22 mouse cellular contexts compared by ENCODE assay signal in genomic region chr6:50503031-50503430, GRCm38 (mm10). TPM values are rescaled to one million over a fixed set of nuclear protein-coding genes. Genes with fewer than 3 reads are reported as not detected.
DNase-seq lines count a peak whose midpoint lies in the region; ATAC-seq lines count a peak whose summit lies in the region.
"Had no signal": no experiment of that assay in that cellular context is flagged by ENCODE, and none has a peak within 500 bp of the region (broad histone marks: within the 10 kb centered on the region; RNA-seq: fewer than 3 reads in every experiment).

No protein-coding gene starts in this region.

- H3K27me3 ChIP-seq in kidney, embryonic 16.5 days (ENCODE audit: insufficient read depth, low read length): no peaks in the 10 kb centered on the region
- H3K27me3 ChIP-seq: heart, embryonic 12.5 days; liver, embryonic 15.5 days; midbrain, embryonic 12.5 days; neural tube, embryonic 15.5 days had no signal

- no peak overlapping the region for H3K4me2 ChIP-seq in kidney, embryonic 16.5 days (replicated peaks; ENCODE audit: low read depth, low read length)
- H3K4me2 ChIP-seq: heart, embryonic 12.5 days; midbrain, embryonic 12.5 days; neural tube, embryonic 15.5 days had no signal

- H3K9ac ChIP-seq in kidney, embryonic 16.5 days (replicated peaks; ENCODE audit: low read length): no peak overlapping the region
- H3K9ac ChIP-seq: heart, embryonic 12.5 days; liver, embryonic 15.5 days; midbrain, embryonic 12.5 days; neural tube, embryonic 15.5 days had no signal

- no peak for ATAC-seq in kidney, embryonic 16.5 days (ENCODE audit: low FRiP score, low TSS enrichment)
- ATAC-seq in inflammation-experienced regulatory T-cells, adult 6 months: peak; percentile 63
- ATAC-seq: forebrain, embryonic 14.5 days; hindbrain, embryonic 16.5 days had no signal

- H3K9me3 ChIP-seq in kidney, embryonic 16.5 days (ENCODE audit: low read length): no peaks in the 10 kb centered on the region
- H3K9me3 ChIP-seq: heart, embryonic 12.5 days; hindbrain, embryonic 10.5 days; limb, embryonic 10.5 days; liver, embryonic 15.5 days; midbrain, embryonic 12.5 days; neural tube, embryonic 15.5 days had no signal

- DNase-seq in kidney, postnatal 10 days: no peak
- peak; percentile 85 for DNase-seq in 416B (ENCODE audit: low read depth)
- DNase-seq in CD4-positive helper T cell, adult 2 months (ENCODE audit: low read depth, low spot score): peak; percentile 38
- DNase-seq in cerebellum, postnatal 14 days: no peak
- no peak for DNase-seq in embryo, embryonic 10.5 days (ENCODE audit: low spot score)
- DNase-seq: adrenal gland, adult 8-10 months; cerebellum, adult 18-20 months; cerebellum, postnatal 36 days; heart, postnatal 10 days; liver; lung, postnatal 14 days had no signal

- 0 out of 2 replicates have a peak overlapping the region, but pooled peaks have one; percentile 25 for H3K27ac ChIP-seq in kidney, embryonic 16.5 days (ENCODE audit: low read length)
- H3K27ac ChIP-seq: hindbrain, embryonic 10.5 days; layer of hippocampus, adult 2 months; limb, embryonic 10.5 days; liver, embryonic 15.5 days; midbrain, embryonic 12.5 days; neural tube, embryonic 15.5 days had no signal

- peaks cover 4% of the 10 kb centered on the region; the same call in 1 of the 2 replicates for H3K4me1 ChIP-seq in kidney, embryonic 16.5 days (ENCODE audit: insufficient read depth, low read length)
- H3K4me1 ChIP-seq: heart, embryonic 12.5 days; hindbrain, embryonic 10.5 days; midbrain, embryonic 12.5 days had no signal

- no peaks in the 10 kb centered on the region for H3K36me3 ChIP-seq in kidney, embryonic 16.5 days (ENCODE audit: insufficient read depth, low read length)
- H3K36me3 ChIP-seq: heart, embryonic 12.5 days; hindbrain, embryonic 10.5 days; limb, embryonic 10.5 days; liver, embryonic 15.5 days; midbrain, embryonic 12.5 days; neural tube, embryonic 15.5 days had no signal

- H3K4me3 ChIP-seq in kidney, embryonic 16.5 days (ENCODE audit: low read length): no peak overlapping the region
- H3K4me3 ChIP-seq: heart, embryonic 12.5 days; hindbrain, embryonic 10.5 days; layer of hippocampus, adult 2 months; limb, embryonic 10.5 days; liver, embryonic 15.5 days; midbrain, embryonic 12.5 days; neural tube, embryonic 15.5 days had no signal

- WGBS in kidney, embryonic 16.5 days: 45% methylated on average over 4 of the region's 4 CpGs

RNA-seq across cellular contexts. Expression of gene Osbpl3, which starts 47.0 kb away (rescaled TPM):
- polyA plus RNA-seq in kidney, embryonic 16.5 days (2015; fragmentation: Nextera tagmentation; extraction: Ambion mirVana): 18.2 and 22.5 TPM in 2 replicates
- polyA plus RNA-seq in inflammation-experienced regulatory T-cells, adult 6 months (2017; shearing (Covaris generic)): 10 to 100 TPM; 29.3 to 61.8 (median 33.5) TPM

Comparison
In these comparisons a context has a peak if more than half of its experiments do, and no peak if none do; other contexts are left out.
1. DNase-seq: peak in 416B (single experiment) and CD4-positive helper T cell, adult 2 months (single experiment); none in kidney, postnatal 10 days (single experiment), cerebellum, postnatal 14 days (0 of 2) and embryo, embryonic 10.5 days (single experiment).